Mouse (Mus musculus) ES-Bruce4 (cell line): ENCODE results near the gene Acer1.

ENCODE experiments used
- CTCF ChIP-seq: IDR thresholded peaks from one replicate; pipeline ENCODE4 v1.8.1; 2011; ENCODE audit warnings: low read depth, low read length
- EP300 ChIP-seq: IDR thresholded peaks from 2 replicates; pipeline ENCODE4 v1.6.1; 2011; ENCODE audit warnings: low read depth, low read length; ENCODE audit not compliant: insufficient read depth
- POLR2A ChIP-seq: IDR thresholded peaks from one replicate; pipeline ENCODE4 v1.8.1; 2011; ENCODE audit warnings: low read length; ENCODE audit not compliant: insufficient read depth

DNA sequence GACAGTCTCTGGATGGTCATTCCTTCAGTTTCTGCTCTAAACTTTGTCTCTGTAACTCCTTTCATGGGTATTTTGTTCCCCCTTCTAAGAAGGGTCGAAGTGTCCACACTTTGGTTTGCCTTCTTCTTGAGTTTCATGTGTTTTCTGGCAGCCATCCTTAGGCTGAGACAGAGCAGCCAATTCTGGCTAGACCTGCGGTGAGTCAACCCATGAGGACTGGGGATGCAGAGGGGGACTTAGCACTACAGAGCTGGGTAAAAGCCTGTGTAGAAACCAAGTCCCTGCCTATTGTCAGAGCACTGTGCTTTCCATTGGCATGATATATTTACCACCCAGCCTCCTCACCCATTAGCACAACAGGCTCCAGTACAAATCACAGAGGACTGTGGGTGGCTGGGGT lies 64.8 kb downstream of the Acer1 start:
- TF ChIP-seq CTCF (no peak), EP300 (no peak), POLR2A (no peak)
